Mouse (Mus musculus) limb, embryonic 11.5 days (tissue): ENCODE measurements at regions not wholly inside any gene's neighbourhood (a gene's known extent, or its start where the extent isn't known, plus 50 kb on each side); places are given as distances from the start of the nearest gene placed in this dataset.

ENCODE experiments used
- ATAC-seq: fragments of 200-750 bp; cut with Nextera tagmentation; 2 replicates; pipeline ENCODE4 v1.8.0; 2017; ENCODE audit warnings: low read depth; ENCODE audit not compliant: insufficient number of reproducible peaks, low FRiP score, low TSS enrichment
- DNase-seq: peaks from one replicate; pipeline ENCODE4 v3.0.0-alpha.2; 2015; ENCODE audit warnings: low spot score
- H3K27ac ChIP-seq: fragments of 300-500 bp; sonication (generic); replicated peaks from 2 replicates; pipeline ENCODE4 v1.5.1; 2014; ENCODE audit warnings: low read depth, mild to moderate bottlenecking, low read length
- H3K27me3 ChIP-seq: fragments of 300-500 bp; sonication (generic); 2 replicates; pipeline ENCODE4 v1.6.1; 2014; ENCODE audit warnings: mild to moderate bottlenecking, low read length, mixed read lengths; ENCODE audit not compliant: control insufficient read depth, insufficient read depth
- H3K36me3 ChIP-seq: fragments of 300-500 bp; sonication (generic); 2 replicates; pipeline ENCODE4 v1.6.1; 2014; ENCODE audit warnings: mild to moderate bottlenecking, low read length, moderate library complexity, mixed read lengths; ENCODE audit not compliant: control insufficient read depth, insufficient read depth
- H3K4me1 ChIP-seq: fragments of 300-500 bp; sonication (generic); 2 replicates; pipeline ENCODE4 v1.6.1; 2014; ENCODE audit warnings: low read length, mixed read lengths; ENCODE audit not compliant: control insufficient read depth, insufficient read depth
- H3K4me2 ChIP-seq: fragments of 300-500 bp; sonication (generic); 2 replicates; pipeline ENCODE4 v1.6.1; 2014; ENCODE audit warnings: low read depth, mild to moderate bottlenecking, moderate library complexity; ENCODE audit not compliant: severe bottlenecking
- H3K4me3 ChIP-seq: fragments of 300-500 bp; sonication (generic); 2 replicates; pipeline ENCODE4 v1.5.1; 2014; ENCODE audit warnings: low read depth, low read length
- H3K9ac ChIP-seq: fragments of 300-500 bp; sonication (generic); 2 replicates; pipeline ENCODE4 v1.6.1; 2014; ENCODE audit warnings: mild to moderate bottlenecking, low read length
- H3K9me3 ChIP-seq: fragments of 300-500 bp; sonication (generic); 2 replicates; pipeline ENCODE4 v1.6.1; 2016; ENCODE audit warnings: low read length; ENCODE audit not compliant: control insufficient read depth
- WGBS: fragments of 180-500 bp; shearing (Covaris S2); extraction: QIAGEN DNeasy Blood & Tissue Kit; methylation state at CpG from one replicate; pipeline ENCODE4 v1.1.7; 2014; 5-methylcytosine and 5-hydroxymethylcytosine counted together

- H3K27ac ChIP-seq, result no peak overlapping the region
- 87% methylated on average over 8 of the region's 8 CpGs for WGBS
- no peak for ATAC-seq
These were observed 222.1 kb upstream of the Btbd3 start for GRCm38 (mm10) chr2:138034123-138034736.

GRCm38 (mm10) chr2:138033379-138034122 lies 222.8 kb upstream of the Btbd3 start:
- ATAC-seq, result no peak
- no peaks in the 10 kb centered on the region for H3K36me3 ChIP-seq
- no peaks in the 10 kb centered on the region for H3K27me3 ChIP-seq
- no peaks in the 10 kb centered on the region for H3K4me1 ChIP-seq
- H3K4me3 ChIP-seq, result no peak overlapping the region
- H3K27ac ChIP-seq, result no peak overlapping the region
- no peaks in the 10 kb centered on the region for H3K9me3 ChIP-seq
- no peak overlapping the region for H3K4me2 ChIP-seq
- 45% methylated on average over 11 of the region's 11 CpGs for WGBS
- H3K9ac ChIP-seq, result no peak overlapping the region
- DNase-seq, result peak; percentile 81

More at GRCm38 (mm10) chr2:138034123-138034736, 222.1 kb upstream of the Btbd3 start:
- Histone ChIP-seq H3K27me3 (no peaks in the 10 kb centered on the region), H3K36me3 (no peaks in the 10 kb centered on the region), H3K4me3 (no peak overlapping the region), H3K9ac (no peak overlapping the region), H3K4me1 (no peaks in the 10 kb centered on the region), H3K9me3 (no peaks in the 10 kb centered on the region), H3K4me2 (no peak overlapping the region)
- no peak for DNase-seq

GRCm38 (mm10) chr2:138027411-138027810 lies 229.0 kb upstream of the Btbd3 start:
- ATAC-seq (no peak), DNase-seq (no peak)
- Histone ChIP-seq H3K4me2 (no peak overlapping the region), H3K36me3 (no peaks in the 10 kb centered on the region), H3K27me3 (no peaks in the 10 kb centered on the region), H3K4me3 (no peak overlapping the region), H3K9ac (no peak overlapping the region), H3K4me1 (no peaks in the 10 kb centered on the region), H3K27ac (no peak overlapping the region), H3K9me3 (no peaks in the 10 kb centered on the region)
- 95% methylated on average over 1 of the region's 1 CpGs for WGBS

DNA sequence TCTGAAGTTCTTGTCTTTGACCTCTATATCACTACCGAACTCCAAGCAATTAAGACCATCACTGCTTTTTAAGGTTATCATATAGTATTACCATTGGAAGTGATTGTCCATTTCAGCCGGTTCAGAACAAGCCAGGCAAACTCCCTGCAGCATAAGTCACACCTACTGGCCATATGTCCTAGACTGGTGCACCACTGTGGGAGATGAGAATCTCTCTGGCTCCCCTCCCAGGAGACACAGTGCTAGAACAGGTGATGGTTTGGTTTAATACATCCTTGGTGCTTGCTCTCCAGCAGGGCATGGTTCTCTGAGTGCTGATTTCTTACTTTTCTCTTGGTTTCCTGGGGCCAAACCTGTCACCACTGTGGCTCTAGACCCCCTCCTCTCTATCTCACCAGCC lies 232.8 kb upstream of the Btbd3 start:
- no peak for ATAC-seq
- Histone ChIP-seq H3K36me3 (no peaks in the 10 kb centered on the region), H3K27ac (no peak overlapping the region), H3K9ac (no peak overlapping the region), H3K4me1 (no peaks in the 10 kb centered on the region), H3K4me3 (no peak overlapping the region), H3K4me2 (no peak overlapping the region), H3K9me3 (no peaks in the 10 kb centered on the region), H3K27me3 (no peaks in the 10 kb centered on the region)
- 80% methylated on average over 2 of the region's 2 CpGs for WGBS
- DNase-seq, result no peak

- Histone ChIP-seq H3K27ac (no peak overlapping the region), H3K9me3 (no peaks in the 10 kb centered on the region), H3K36me3 (no peaks in the 10 kb centered on the region), H3K9ac (no peak overlapping the region), H3K27me3 (no peaks in the 10 kb centered on the region), H3K4me3 (no peak overlapping the region), H3K4me2 (no peak overlapping the region), H3K4me1 (no peaks in the 10 kb centered on the region)
- WGBS, result 85% methylated on average over 3 of the region's 3 CpGs
- DNase-seq, result no peak
- no peak for ATAC-seq
These were observed 274.6 kb upstream of the Btbd3 start for GRCm38 (mm10) chr2:137981766-137982165.

DNA sequence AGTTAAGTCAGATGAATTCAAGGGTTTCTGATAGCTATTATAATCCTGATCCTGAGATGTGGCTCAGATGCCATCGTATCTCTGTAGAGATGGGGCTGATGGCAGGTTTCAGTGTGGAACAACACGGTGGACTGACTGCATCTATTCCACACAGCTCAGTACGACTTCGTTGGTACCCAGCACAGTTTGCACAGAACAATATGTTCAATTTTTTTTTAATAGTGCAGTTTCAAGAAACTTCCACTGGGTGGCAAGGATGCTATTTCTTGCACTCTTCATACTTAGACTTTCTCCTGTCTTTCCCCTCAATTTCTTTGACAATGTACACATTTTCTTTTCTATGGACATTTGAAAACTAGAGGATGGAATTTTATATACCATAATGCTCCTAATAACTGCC lies 278.6 kb upstream of the Btbd3 start:
- Histone ChIP-seq H3K9ac (no peak overlapping the region), H3K4me2 (no peak overlapping the region), H3K4me3 (no peak overlapping the region), H3K9me3 (no peaks in the 10 kb centered on the region), H3K27me3 (no peaks in the 10 kb centered on the region), H3K4me1 (no peaks in the 10 kb centered on the region), H3K27ac (no peak overlapping the region), H3K36me3 (no peaks in the 10 kb centered on the region)
- 59% methylated on average over 4 of the region's 4 CpGs for WGBS
- DNase-seq (no peak), ATAC-seq (0 out of 2 replicates have a peak, but pooled peaks have one; percentile 35)

DNA sequence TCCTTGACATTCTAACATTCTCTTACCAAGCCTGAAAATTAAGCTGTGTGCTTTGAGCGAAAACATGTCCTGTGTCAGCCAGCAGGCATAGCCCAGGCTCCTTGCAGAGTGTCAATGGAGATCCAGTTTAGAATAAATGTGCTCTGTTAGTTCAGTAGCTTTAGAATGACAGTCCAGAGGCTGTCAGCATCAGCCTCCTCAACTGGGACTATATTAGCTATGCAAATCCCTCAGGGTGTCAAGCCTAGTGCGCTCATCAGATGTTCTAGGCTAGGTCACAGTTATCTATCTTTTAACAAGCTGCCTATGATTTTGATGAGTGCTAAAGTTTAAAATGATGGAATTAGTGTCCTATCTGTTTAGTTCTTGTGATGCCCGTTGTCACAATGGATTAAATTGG lies 281.7 kb upstream of the Btbd3 start:
- Histone ChIP-seq H3K27me3 (no peaks in the 10 kb centered on the region), H3K36me3 (no peaks in the 10 kb centered on the region), H3K27ac (no peak overlapping the region), H3K9me3 (no peaks in the 10 kb centered on the region), H3K4me1 (no peaks in the 10 kb centered on the region), H3K4me2 (no peak overlapping the region), H3K9ac (no peak overlapping the region), H3K4me3 (no peak overlapping the region)
- no peak for DNase-seq
- 81% methylated on average over 3 of the region's 3 CpGs for WGBS
- ATAC-seq, result no peak

- no peaks in the 10 kb centered on the region for H3K4me1 ChIP-seq
- no peaks in the 10 kb centered on the region for H3K36me3 ChIP-seq
- H3K27ac ChIP-seq, result no peak overlapping the region
- H3K9me3 ChIP-seq, result no peaks in the 10 kb centered on the region
- WGBS, result 87% methylated on average over 4 of the region's 4 CpGs
- no peaks in the 10 kb centered on the region for H3K27me3 ChIP-seq
- no peak overlapping the region for H3K4me3 ChIP-seq
- no peak overlapping the region for H3K9ac ChIP-seq
- no peak overlapping the region for H3K4me2 ChIP-seq
- ATAC-seq, result no peak
- DNase-seq, result no peak
These were observed 287.2 kb upstream of the Btbd3 start for GRCm38 (mm10) chr2:137969156-137969555.
